Mouse (Mus musculus): ENCODE results near the gene Ankrd53. TPM values are rescaled to one million over a fixed set of nuclear protein-coding genes. Genes with fewer than 3 reads are reported as not detected.

The Ankrd53 gene
- polyA plus RNA-seq, 1 experiment from 2014 or later: not detected

GRCm38 (mm10) chr6:83738596-83738995 is 23.8 kb upstream of the Ankrd53 start:
- Histone ChIP-seq H3K36me3 (no peaks in the 10 kb centered on the region), H3K9me3 (peaks cover 8% of the 10 kb centered on the region; the same call in 1 of the 2 replicates), H3K9ac (replicated peaks) (no peak overlapping the region), H3K4me1 (no peaks in the 10 kb centered on the region), H3K4me2 (replicated peaks) (no peak overlapping the region), H3K27me3 (peaks cover 22% of the 10 kb centered on the region; the same call in 1 of the 2 replicates), H3K4me3 (no peak overlapping the region), H3K27ac (replicated peaks) (no peak overlapping the region)
- no peak for ATAC-seq (ENCODE audit: low FRiP score, low read depth)
- 88% methylated on average over 6 of the region's 6 CpGs for WGBS

GRCm38 (mm10) chr6:83742761-83743160 is 19.7 kb upstream of the Ankrd53 start, which contains the start of gene Atp6v1b1:
Gene Atp6v1b1 (plus strand): TSS chr6:83742990.
- Histone ChIP-seq H3K4me3 (no peak within 1 kb of the TSS), H3K27ac (replicated peaks) (no peak within 1 kb of the TSS), H3K9ac (replicated peaks) (no peak within 1 kb of the TSS), H3K4me2 (replicated peaks) (no peak within 1 kb of the TSS), H3K27me3 (peaks cover 38% of the 10 kb centered on the region), H3K36me3 (no peaks in the 10 kb centered on the region), H3K9me3 (no peaks in the 10 kb centered on the region), H3K4me1 (peaks cover 5% of the 10 kb centered on the region; the same call in 1 of the 2 replicates)
- no peak for ATAC-seq (ENCODE audit: low FRiP score, low read depth)
- WGBS: 64% methylated on average over 5 of the region's 5 CpGs

GRCm38 (mm10) chr6:83743212-83743611 is 19.2 kb upstream of the Ankrd53 start:
- WGBS: 64% methylated on average over 5 of the region's 5 CpGs
- H3K4me3 ChIP-seq: no peak overlapping the region
- peaks cover 38% of the 10 kb centered on the region for H3K27me3 ChIP-seq
- ATAC-seq (ENCODE audit: low FRiP score, low read depth): no peak
- no peaks in the 10 kb centered on the region for H3K36me3 ChIP-seq
- no peaks in the 10 kb centered on the region for H3K9me3 ChIP-seq
- no peak overlapping the region for H3K9ac ChIP-seq (replicated peaks)
- peaks cover 5% of the 10 kb centered on the region; the same call in 1 of the 2 replicates for H3K4me1 ChIP-seq
- H3K4me2 ChIP-seq (replicated peaks): no peak overlapping the region
- no peak overlapping the region for H3K27ac ChIP-seq (replicated peaks)

GRCm38 (mm10) chr6:83744126-83744525 is 18.3 kb upstream of the Ankrd53 start:
- H3K4me3 ChIP-seq: no peak overlapping the region
- no peak overlapping the region for H3K4me2 ChIP-seq (replicated peaks)
- 73% methylated on average over 5 of the region's 5 CpGs for WGBS
- no peaks in the 10 kb centered on the region for H3K9me3 ChIP-seq
- H3K9ac ChIP-seq (replicated peaks): no peak overlapping the region
- ATAC-seq (ENCODE audit: low FRiP score, low read depth): no peak
- peaks cover 43% of the 10 kb centered on the region for H3K27me3 ChIP-seq
- H3K27ac ChIP-seq (replicated peaks): no peak overlapping the region
- H3K36me3 ChIP-seq: no peaks in the 10 kb centered on the region
- H3K4me1 ChIP-seq: peaks cover 5% of the 10 kb centered on the region; the same call in 1 of the 2 replicates

- no peak overlapping the region for H3K4me2 ChIP-seq (replicated peaks)
- 75% methylated on average over 5 of the region's 5 CpGs for WGBS
Measured at GRCm38 (mm10) chr6:83744557-83744956, 17.9 kb upstream of the Ankrd53 start.

DNA sequence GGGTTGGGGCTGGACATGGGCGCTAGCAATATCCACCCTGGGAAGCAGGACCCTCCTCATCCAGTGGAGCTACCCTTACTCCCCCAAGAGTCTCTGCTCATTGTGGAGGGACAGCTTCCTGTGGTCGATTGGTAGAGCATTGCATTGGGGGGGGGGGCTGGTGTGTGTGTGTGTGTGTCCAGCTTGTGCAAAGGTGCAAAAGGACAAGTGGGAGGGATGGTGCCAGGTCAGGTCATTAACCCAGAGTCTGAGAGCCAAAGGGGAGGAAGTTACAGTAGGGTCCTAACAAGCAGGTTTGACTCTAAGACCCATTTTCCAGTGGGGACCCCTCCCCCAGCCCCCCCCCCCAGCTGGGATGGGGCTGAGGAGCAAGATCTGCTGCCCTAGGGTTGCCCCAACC is 17.0 kb upstream of the Ankrd53 start:
- no peak overlapping the region for H3K27ac ChIP-seq (replicated peaks)
- no peak for ATAC-seq (ENCODE audit: low FRiP score, low read depth)
- peaks cover 5% of the 10 kb centered on the region; the same call in 1 of the 2 replicates for H3K4me1 ChIP-seq
- H3K9ac ChIP-seq (replicated peaks): no peak overlapping the region
- no peaks in the 10 kb centered on the region for H3K36me3 ChIP-seq
- no peaks in the 10 kb centered on the region for H3K9me3 ChIP-seq
- H3K4me2 ChIP-seq (replicated peaks): no peak overlapping the region
- no peak overlapping the region for H3K4me3 ChIP-seq
- H3K27me3 ChIP-seq: peaks cover 53% of the 10 kb centered on the region
- WGBS: 42% methylated on average over 2 of the region's 2 CpGs

More at GRCm38 (mm10) chr6:83744557-83744956, 17.9 kb upstream of the Ankrd53 start:
- H3K27ac ChIP-seq (replicated peaks): no peak overlapping the region
- no peaks in the 10 kb centered on the region for H3K36me3 ChIP-seq
- peaks cover 5% of the 10 kb centered on the region; the same call in 1 of the 2 replicates for H3K4me1 ChIP-seq
- no peaks in the 10 kb centered on the region for H3K9me3 ChIP-seq
- no peak overlapping the region for H3K9ac ChIP-seq (replicated peaks)
- ATAC-seq (ENCODE audit: low FRiP score, low read depth): no peak
- H3K27me3 ChIP-seq: peaks cover 48% of the 10 kb centered on the region
- H3K4me3 ChIP-seq: no peak overlapping the region

GRCm38 (mm10) chr6:83749286-83749685 is 13.2 kb upstream of the Ankrd53 start:
- Histone ChIP-seq H3K4me3 (no peak overlapping the region), H3K27ac (replicated peaks) (no peak overlapping the region), H3K36me3 (no peaks in the 10 kb centered on the region), H3K4me1 (peaks cover 5% of the 10 kb centered on the region; the same call in 1 of the 2 replicates), H3K9ac (replicated peaks) (no peak overlapping the region), H3K9me3 (no peaks in the 10 kb centered on the region), H3K27me3 (peaks cover 68% of the 10 kb centered on the region), H3K4me2 (replicated peaks) (no peak overlapping the region)
- 56% methylated on average over 3 of the region's 3 CpGs for WGBS
- ATAC-seq (ENCODE audit: low FRiP score, low read depth): no peak

- 10% methylated on average over 11 of the region's 11 CpGs for WGBS
- H3K4me1 ChIP-seq: peaks cover 5% of the 10 kb centered on the region; the same call in 1 of the 2 replicates
- no peak overlapping the region for H3K4me3 ChIP-seq
- H3K27ac ChIP-seq (replicated peaks): no peak overlapping the region
- no peaks in the 10 kb centered on the region for H3K9me3 ChIP-seq
- ATAC-seq (ENCODE audit: low FRiP score, low read depth): no peak
- no peak overlapping the region for H3K4me2 ChIP-seq (replicated peaks)
- no peaks in the 10 kb centered on the region for H3K36me3 ChIP-seq
- peaks cover 64% of the 10 kb centered on the region for H3K27me3 ChIP-seq
- H3K9ac ChIP-seq (replicated peaks): no peak overlapping the region
Measured at GRCm38 (mm10) chr6:83750171-83750684, 12.2 kb upstream of the Ankrd53 start.

- 0 out of 2 replicates have a peak, but pooled peaks cover 4% of the 10 kb centered on the region for H3K4me1 ChIP-seq
- no peak for ATAC-seq (ENCODE audit: low FRiP score, low read depth)
- no peaks in the 10 kb centered on the region for H3K9me3 ChIP-seq
- H3K9ac ChIP-seq (replicated peaks): no peak overlapping the region
- H3K27me3 ChIP-seq: peaks cover 77% of the 10 kb centered on the region
- H3K4me2 ChIP-seq (replicated peaks): no peak overlapping the region
- 73% methylated on average over 9 of the region's 9 CpGs for WGBS
- H3K4me3 ChIP-seq: no peak overlapping the region
- H3K36me3 ChIP-seq: no peaks in the 10 kb centered on the region
- H3K27ac ChIP-seq (replicated peaks): no peak overlapping the region
Measured at GRCm38 (mm10) chr6:83756051-83756450, 6.4 kb upstream of the Ankrd53 start.

DNA sequence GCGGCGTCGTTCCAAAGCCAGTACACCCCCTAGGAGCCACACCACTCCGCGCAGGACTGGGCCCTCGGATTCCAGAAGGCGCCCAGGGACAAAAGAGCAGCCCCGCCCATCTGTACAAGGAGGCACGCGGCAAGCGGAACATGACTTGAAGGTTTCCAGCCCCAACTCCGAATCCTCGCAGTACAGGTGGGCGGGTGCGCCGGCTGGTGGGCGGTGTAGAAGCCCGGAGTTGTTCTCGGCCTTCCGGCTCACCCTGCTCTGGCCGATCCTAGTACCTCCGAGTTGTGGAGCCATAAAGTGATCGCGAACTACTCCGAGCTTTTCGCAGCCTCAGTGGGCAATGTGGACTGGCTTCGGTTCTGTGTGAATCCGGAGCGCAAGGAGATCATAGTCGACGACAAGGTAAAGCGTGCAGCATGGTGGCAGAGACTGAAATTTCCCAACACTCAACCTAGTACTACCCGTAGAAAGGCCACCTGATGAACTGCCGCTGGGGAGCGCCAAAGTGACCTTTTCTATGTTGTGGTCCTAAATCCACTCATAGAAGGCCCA is 512 bp downstream of the Ankrd53 start:
- 2% methylated on average over 35 of the region's 35 CpGs for WGBS
- H3K9ac ChIP-seq (replicated peaks): peak overlapping the region; percentile 24; the same call in 1 of the 2 replicates
- ATAC-seq (ENCODE audit: low FRiP score, low read depth): peak; percentile 41; the same call in 1 of the 2 replicates
- H3K27ac ChIP-seq (replicated peaks): no peak overlapping the region
- H3K36me3 ChIP-seq: 0 out of 2 replicates have a peak, but pooled peaks cover 5% of the 10 kb centered on the region
- H3K4me2 ChIP-seq (replicated peaks): peak overlapping the region; percentile 50
- H3K27me3 ChIP-seq: peaks cover 69% of the 10 kb centered on the region
- H3K4me1 ChIP-seq: peaks cover 15% of the 10 kb centered on the region
- peak overlapping the region; percentile 27 for H3K4me3 ChIP-seq
- H3K9me3 ChIP-seq: no peaks in the 10 kb centered on the region

DNA sequence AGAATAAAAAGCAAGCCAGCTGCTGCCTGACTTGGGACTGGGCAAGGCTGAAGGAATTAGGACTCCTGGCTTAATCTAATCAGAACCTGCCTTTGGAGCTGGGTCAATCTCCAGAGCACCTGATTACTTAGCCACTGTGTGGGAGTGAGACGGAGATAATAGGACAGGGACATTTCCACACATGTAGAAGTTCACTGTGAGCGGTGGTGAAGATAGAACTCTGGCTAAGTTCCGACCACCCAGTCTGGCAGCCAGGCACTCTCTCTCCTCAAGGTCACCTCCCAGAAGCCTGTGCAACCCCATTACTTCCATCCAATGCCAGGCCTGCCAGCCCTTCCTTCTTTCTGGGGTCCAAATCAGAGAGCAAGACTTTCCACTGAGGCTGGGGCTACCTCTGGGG is 4.5 kb downstream of the Ankrd53 start:
- Histone ChIP-seq H3K27ac (replicated peaks) (no peak overlapping the region), H3K27me3 (peaks cover 32% of the 10 kb centered on the region), H3K9ac (replicated peaks) (no peak overlapping the region), H3K4me3 (no peak overlapping the region), H3K9me3 (no peaks in the 10 kb centered on the region), H3K36me3 (peaks cover 36% of the 10 kb centered on the region), H3K4me1 (peaks cover 12% of the 10 kb centered on the region), H3K4me2 (replicated peaks) (no peak overlapping the region)
- 92% methylated on average over 3 of the region's 3 CpGs for WGBS
- no peak for ATAC-seq (ENCODE audit: low FRiP score, low read depth)

DNA sequence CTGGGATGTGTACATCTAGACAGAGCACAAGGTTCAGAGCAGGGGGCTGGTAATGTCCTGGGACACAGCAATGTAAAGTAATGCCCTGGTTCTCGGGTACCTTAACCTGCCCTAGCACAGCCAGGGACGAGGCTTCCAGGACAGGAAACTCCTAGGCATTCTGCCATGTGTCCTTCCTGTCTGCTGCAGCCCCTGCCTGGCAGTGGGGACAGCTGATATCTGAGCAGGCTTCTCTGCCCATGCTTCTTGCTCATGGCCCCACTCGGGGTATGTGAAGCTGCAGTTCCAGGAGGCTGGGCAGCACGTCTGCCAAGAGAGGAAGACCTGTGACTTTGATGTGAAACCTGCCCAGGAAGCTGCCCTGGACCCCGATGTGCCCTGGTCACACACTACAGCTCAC is 6.0 kb downstream of the Ankrd53 start:
- H3K36me3 ChIP-seq: peaks cover 46% of the 10 kb centered on the region

More for the DNA sequence above, 6.0 kb downstream of the Ankrd53 start:
- no peak overlapping the region for H3K27ac ChIP-seq (replicated peaks)
- H3K4me3 ChIP-seq: no peak overlapping the region
- peaks cover 3% of the 10 kb centered on the region; the same call in 1 of the 2 replicates for H3K4me1 ChIP-seq
- no peak for ATAC-seq (ENCODE audit: low FRiP score, low read depth)
- peaks cover 17% of the 10 kb centered on the region for H3K27me3 ChIP-seq
- 86% methylated on average over 5 of the region's 5 CpGs for WGBS
- H3K9ac ChIP-seq (replicated peaks): no peak overlapping the region
- H3K9me3 ChIP-seq: no peaks in the 10 kb centered on the region
- no peak overlapping the region for H3K4me2 ChIP-seq (replicated peaks)

Data from midbrain, embryonic 12.5 days (tissue).